29 mouse cellular contexts compared by ENCODE assay signal in genomic region chr7:11822166-11822565, GRCm38 (mm10). TPM values are rescaled to one million over a fixed set of nuclear protein-coding genes. Genes with fewer than 3 reads are reported as not detected.
DNase-seq lines count a peak whose midpoint lies in the region; ATAC-seq lines count a peak whose summit lies in the region.
"Had no signal": no experiment of that assay in that cellular context is flagged by ENCODE, and none has a peak within 500 bp of the region (broad histone marks: within the 10 kb centered on the region; RNA-seq: fewer than 3 reads in every experiment).

No protein-coding gene starts in this region.

- no peaks in the 10 kb centered on the region for H3K27me3 ChIP-seq in midbrain, embryonic 15.5 days (replicated peaks)
- H3K27me3 ChIP-seq: embryonic facial prominence, embryonic 13.5 days; embryonic facial prominence, embryonic 15.5 days; forebrain, embryonic 12.5 days had no signal

- peaks cover 35% of the 10 kb centered on the region for H3K9me3 ChIP-seq in midbrain, embryonic 15.5 days

- H3K4me2 ChIP-seq in midbrain, embryonic 15.5 days, result no peak overlapping the region
- H3K4me2 ChIP-seq: embryonic facial prominence, embryonic 13.5 days; embryonic facial prominence, embryonic 15.5 days; forebrain, embryonic 12.5 days had no signal

- WGBS in midbrain, embryonic 15.5 days, result 87% methylated on average over 1 of the region's 1 CpGs

- intact Hi-C loops in heart, postnatal 10 days (cut with DNase I), result no loop called here

- H3K9ac ChIP-seq in midbrain, embryonic 15.5 days, result no peak overlapping the region
- H3K9ac ChIP-seq: embryonic facial prominence, embryonic 13.5 days; embryonic facial prominence, embryonic 15.5 days; forebrain, embryonic 12.5 days had no signal

- no peaks in the 10 kb centered on the region for H3K36me3 ChIP-seq in midbrain, embryonic 15.5 days (replicated peaks)
- H3K36me3 ChIP-seq: embryonic facial prominence, embryonic 13.5 days; embryonic facial prominence, embryonic 15.5 days; forebrain, embryonic 10.5 days; forebrain, embryonic 12.5 days had no signal

- no peaks in the 10 kb centered on the region for H3K4me1 ChIP-seq in midbrain, embryonic 15.5 days
- H3K4me1 ChIP-seq: embryonic facial prominence, embryonic 13.5 days; embryonic facial prominence, embryonic 15.5 days; forebrain, embryonic 10.5 days; forebrain, embryonic 12.5 days had no signal

- H3K4me3 ChIP-seq in midbrain, embryonic 15.5 days, result no peak overlapping the region
- H3K4me3 ChIP-seq: embryonic facial prominence, embryonic 13.5 days; embryonic facial prominence, embryonic 15.5 days; erythroblast, embryonic 14.5 days; forebrain, embryonic 10.5 days; forebrain, embryonic 12.5 days had no signal

- H3K27ac ChIP-seq in midbrain, embryonic 15.5 days, result no peak overlapping the region
- H3K27ac ChIP-seq: embryonic facial prominence, embryonic 13.5 days; embryonic facial prominence, embryonic 15.5 days; forebrain, embryonic 10.5 days; forebrain, embryonic 12.5 days had no signal

- peak; percentile 34 for DNase-seq in heart, adult 11 months
- DNase-seq in heart, postnatal 10 days, result no peak
- DNase-seq in ES-CJ7 (ENCODE audit: low read depth, low spot score) (peak; percentile 63), ZHBTc4 (ENCODE audit: low read depth, low spot score) (peak; percentile 65)
- no peak for DNase-seq in kidney, adult 18-20 months
- DNase-seq: adrenal gland, adult 2 months; adrenal gland, postnatal 10 days; adrenal gland, postnatal 25 days; cerebellum, adult 11 months; cerebellum, adult 18-20 months; cerebellum, adult 8-10 months; cerebellum, adult 9-11 months; cerebellum, postnatal 14 days had no signal

- no peak for ATAC-seq in midbrain, embryonic 15.5 days (replicated peaks)
- ATAC-seq: forebrain, embryonic 14.5 days; forebrain, embryonic 16.5 days had no signal

RNA-seq across cellular contexts. Expression of gene Vmn1r74, which starts 11.6 kb away (rescaled TPM):
- total RNA-seq in heart, postnatal 10 days (2021), result not detected
- not detected in 2 replicates for polyA plus RNA-seq in midbrain, embryonic 15.5 days (2015; fragmentation: Nextera tagmentation; extraction: Ambion mirVana)
- total RNA-seq: adrenal gland, adult 2 months; adrenal gland, postnatal 10 days; adrenal gland, postnatal 25 days; adrenal gland, postnatal 4 days; ES-E14; MEL had no signal
- polyA plus RNA-seq: adrenal gland, adult 2 months; brain, embryonic 14.5 days; C2C12; cortical plate, adult 2 months; embryonic facial prominence, embryonic 11.5 days; embryonic facial prominence, embryonic 13.5 days; embryonic facial prominence, embryonic 15.5 days; erythroblast, embryonic 14.5 days; forebrain, embryonic 10.5 days; forebrain, embryonic 12.5 days; forebrain, embryonic 14.5 days; forebrain, embryonic 16.5 days; frontal cortex, adult 2 months had no signal

RNA-seq across cellular contexts. Expression of gene Vmn1r75, which starts 52.3 kb away (rescaled TPM):
- total RNA-seq in heart, postnatal 10 days (2021), result not detected
- not detected in 2 replicates for polyA plus RNA-seq in midbrain, embryonic 15.5 days (2015; fragmentation: Nextera tagmentation; extraction: Ambion mirVana)
- total RNA-seq: adrenal gland, adult 2 months; adrenal gland, postnatal 10 days; adrenal gland, postnatal 25 days; adrenal gland, postnatal 4 days; ES-E14; MEL had no signal
- polyA plus RNA-seq: adrenal gland, adult 2 months; brain, embryonic 14.5 days; C2C12; cortical plate, adult 2 months; embryonic facial prominence, embryonic 11.5 days; embryonic facial prominence, embryonic 13.5 days; embryonic facial prominence, embryonic 15.5 days; erythroblast, embryonic 14.5 days; forebrain, embryonic 10.5 days; forebrain, embryonic 12.5 days; forebrain, embryonic 14.5 days; forebrain, embryonic 16.5 days; frontal cortex, adult 2 months had no signal

Comparison
In these comparisons a context has a peak if more than half of its experiments do, and no peak if none do; other contexts are left out.
1. DNase-seq: peak in heart, adult 11 months (single experiment), ES-CJ7 (single experiment) and ZHBTc4 (single experiment); none in heart, postnatal 10 days (0 of 2) and kidney, adult 18-20 months (single experiment).